Comparison of ENCODE assay signal across 8 mouse cellular contexts in genomic region chr11:68601486-68601991, GRCm38 (mm10). TPM values are rescaled to one million over a fixed set of nuclear protein-coding genes. Genes with fewer than 3 reads are reported as not detected.
DNase-seq lines count a peak whose midpoint lies in the region; ATAC-seq and TF ChIP-seq lines count a peak whose summit lies in the region.

No protein-coding gene starts in this region.

- no peak overlapping the region for H3K4me2 ChIP-seq in kidney, postnatal 0 days (ENCODE audit: low read length)
- 0 out of 2 replicates have a peak overlapping the region, but pooled peaks have one; percentile 17 for H3K4me2 ChIP-seq in embryonic facial prominence, embryonic 15.5 days (replicated peaks)
- H3K4me2 ChIP-seq in hindbrain, embryonic 12.5 days (replicated peaks): no peak overlapping the region
- H3K4me2 ChIP-seq in midbrain, embryonic 15.5 days: no peak overlapping the region

- DNase-seq in kidney, postnatal 0 days (ENCODE audit: low spot score): peak; percentile 51
- DNase-seq in kidney, adult 8-10 months: no peak
- no peak for DNase-seq in adrenal gland, adult (ENCODE audit: inconsistent age in 2 of 2, low spot score in 1 of 2)
- DNase-seq in spleen, postnatal 14 days (ENCODE audit: low spot score in 2 of 2): no peak

- no peaks in the 10 kb centered on the region for H3K27me3 ChIP-seq in kidney, postnatal 0 days (ENCODE audit: insufficient read depth, low read length)
- H3K27me3 ChIP-seq in embryonic facial prominence, embryonic 15.5 days: no peaks in the 10 kb centered on the region
- H3K27me3 ChIP-seq in hindbrain, embryonic 12.5 days: no peaks in the 10 kb centered on the region
- no peaks in the 10 kb centered on the region for H3K27me3 ChIP-seq in midbrain, embryonic 15.5 days (replicated peaks)

- WGBS in kidney, postnatal 0 days: 18% methylated on average over 9 of the region's 9 CpGs
- WGBS in embryonic facial prominence, embryonic 15.5 days: 10% methylated on average over 9 of the region's 9 CpGs
- 12% methylated on average over 9 of the region's 9 CpGs for WGBS in hindbrain, embryonic 12.5 days
- 10% methylated on average over 9 of the region's 9 CpGs for WGBS in midbrain, embryonic 15.5 days

- no peak for TF ChIP-seq CTCF in kidney, postnatal 0 days (IDR thresholded peaks at IDR 0.05; ENCODE audit: low read depth)

- H3K4me3 ChIP-seq in kidney, postnatal 0 days (replicated peaks; ENCODE audit: low read depth, low read length): no peak overlapping the region
- H3K4me3 ChIP-seq in embryonic facial prominence, embryonic 15.5 days (replicated peaks): no peak overlapping the region
- no peak overlapping the region for H3K4me3 ChIP-seq in hindbrain, embryonic 12.5 days
- no peak overlapping the region for H3K4me3 ChIP-seq in midbrain, embryonic 15.5 days

- no peak overlapping the region for H3K9ac ChIP-seq in kidney, postnatal 0 days (ENCODE audit: low read depth, low read length)
- no peak overlapping the region for H3K9ac ChIP-seq in embryonic facial prominence, embryonic 15.5 days
- H3K9ac ChIP-seq in hindbrain, embryonic 12.5 days: no peak overlapping the region
- no peak overlapping the region for H3K9ac ChIP-seq in midbrain, embryonic 15.5 days

- H3K27ac ChIP-seq in kidney, postnatal 0 days: peak overlapping the region; percentile 85
- peak overlapping the region; percentile 85 for H3K27ac ChIP-seq in embryonic facial prominence, embryonic 15.5 days (replicated peaks)
- peak overlapping the region; percentile 14; the same call in 1 of the 2 replicates for H3K27ac ChIP-seq in hindbrain, embryonic 12.5 days
- 0 out of 2 replicates have a peak overlapping the region, but pooled peaks have one; percentile 12 for H3K27ac ChIP-seq in midbrain, embryonic 15.5 days

- 0 out of 2 replicates have a peak, but pooled peaks have one; percentile 41 for ATAC-seq in kidney, postnatal 0 days (replicated peaks; ENCODE audit: low FRiP score, low read depth)
- ATAC-seq in embryonic facial prominence, embryonic 15.5 days (ENCODE audit: insufficient number of reproducible peaks, low FRiP score, low TSS enrichment, low read depth): peak; percentile 74; the same call in 1 of the 2 replicates
- ATAC-seq in hindbrain, embryonic 12.5 days (ENCODE audit: low FRiP score): no peak
- no peak for ATAC-seq in midbrain, embryonic 15.5 days (replicated peaks)
- ATAC-seq in frontal cortex, adult (ENCODE audit: low TSS enrichment): no peak

- peaks cover 33% of the 10 kb centered on the region for H3K4me1 ChIP-seq in kidney, postnatal 0 days (replicated peaks; ENCODE audit: insufficient read depth, low read length)
- peaks cover 31% of the 10 kb centered on the region for H3K4me1 ChIP-seq in embryonic facial prominence, embryonic 15.5 days
- H3K4me1 ChIP-seq in hindbrain, embryonic 12.5 days: peaks cover 29% of the 10 kb centered on the region
- peaks cover 3% of the 10 kb centered on the region; the same call in 1 of the 2 replicates for H3K4me1 ChIP-seq in midbrain, embryonic 15.5 days

- no peaks in the 10 kb centered on the region for H3K36me3 ChIP-seq in kidney, postnatal 0 days (ENCODE audit: insufficient read depth, low read length)
- no peaks in the 10 kb centered on the region for H3K36me3 ChIP-seq in embryonic facial prominence, embryonic 15.5 days
- no peaks in the 10 kb centered on the region for H3K36me3 ChIP-seq in hindbrain, embryonic 12.5 days
- H3K36me3 ChIP-seq in midbrain, embryonic 15.5 days (replicated peaks): no peaks in the 10 kb centered on the region

- H3K9me3 ChIP-seq in kidney, postnatal 0 days (replicated peaks; ENCODE audit: low read length): no peaks in the 10 kb centered on the region
- no peaks in the 10 kb centered on the region for H3K9me3 ChIP-seq in embryonic facial prominence, embryonic 15.5 days (replicated peaks)
- no peaks in the 10 kb centered on the region for H3K9me3 ChIP-seq in hindbrain, embryonic 12.5 days (replicated peaks)
- H3K9me3 ChIP-seq in midbrain, embryonic 15.5 days: no peaks in the 10 kb centered on the region

RNA-seq across cellular contexts. Expression of gene Ccdc42, which starts 14.7 kb away (rescaled TPM):
- polyA plus RNA-seq in kidney, postnatal 0 days (2015; fragmentation: Nextera tagmentation; extraction: Ambion mirVana): 2.9 and 3.0 TPM in 2 replicates
- 0.20 TPM in 1 of 2 replicates, not detected in the other for polyA plus RNA-seq in embryonic facial prominence, embryonic 15.5 days (2015; fragmentation: Nextera tagmentation; extraction: Ambion mirVana)
- 0.66 and 0.99 TPM in 2 replicates for polyA plus RNA-seq in hindbrain, embryonic 12.5 days (2016; fragmentation: Nextera tagmentation; extraction: Ambion mirVana)
- polyA plus RNA-seq in midbrain, embryonic 15.5 days (2015; fragmentation: Nextera tagmentation; extraction: Ambion mirVana): 0.17 and 0.27 TPM in 2 replicates

RNA-seq across cellular contexts. Expression of gene Mfsd6l, which starts 45.6 kb away (rescaled TPM):
- polyA plus RNA-seq in kidney, postnatal 0 days (2015; fragmentation: Nextera tagmentation; extraction: Ambion mirVana): 4.3 and 4.7 TPM in 2 replicates
- polyA plus RNA-seq in embryonic facial prominence, embryonic 15.5 days (2015; fragmentation: Nextera tagmentation; extraction: Ambion mirVana): 2.5 and 3.4 TPM in 2 replicates
- 0.14 and 0.30 TPM in 2 replicates for polyA plus RNA-seq in hindbrain, embryonic 12.5 days (2016; fragmentation: Nextera tagmentation; extraction: Ambion mirVana)
- polyA plus RNA-seq in midbrain, embryonic 15.5 days (2015; fragmentation: Nextera tagmentation; extraction: Ambion mirVana): not detected in 2 replicates

Comparison
In these comparisons a context has a peak if more than half of its experiments do, and no peak if none do; other contexts are left out.
1. ATAC-seq: peak in kidney, postnatal 0 days (single experiment) and embryonic facial prominence, embryonic 15.5 days (single experiment); none in hindbrain, embryonic 12.5 days (single experiment), midbrain, embryonic 15.5 days (single experiment) and frontal cortex, adult (single experiment).
2. H3K27ac ChIP-seq: peak in every context shown above with its lines; median percentile 85 in kidney, postnatal 0 days; 85 in embryonic facial prominence, embryonic 15.5 days; 14 in hindbrain, embryonic 12.5 days; 12 in midbrain, embryonic 15.5 days.